ENCODE assay signal across 27 mouse cellular contexts in genomic region chrX:142729040-142729439, GRCm38 (mm10). TPM values are rescaled to one million over a fixed set of nuclear protein-coding genes. Genes with fewer than 3 reads are reported as not detected.
DNase-seq lines count a peak whose midpoint lies in the region; ATAC-seq and TF ChIP-seq lines count a peak whose summit lies in the region.
"Had no signal": no experiment of that assay in that cellular context is flagged by ENCODE, and none has a peak within 500 bp of the region (broad histone marks: within the 10 kb centered on the region; RNA-seq: fewer than 3 reads in every experiment).

No protein-coding gene starts in this region.

- H3K9ac ChIP-seq in stomach, embryonic 16.5 days (ENCODE audit: low read length) = no peak overlapping the region
- no peak overlapping the region for H3K9ac ChIP-seq in stomach, postnatal 0 days (ENCODE audit: low read length)
- no peak overlapping the region for H3K9ac ChIP-seq in forebrain, embryonic 12.5 days
- H3K9ac ChIP-seq: embryonic facial prominence, embryonic 12.5 days; embryonic facial prominence, embryonic 15.5 days; forebrain, embryonic 15.5 days; heart, embryonic 12.5 days; heart, embryonic 15.5 days; hindbrain, embryonic 14.5 days had no signal

- 78% methylated on average over 1 of the region's 1 CpGs for WGBS in stomach, embryonic 16.5 days
- 82% methylated on average over 1 of the region's 1 CpGs for WGBS in stomach, postnatal 0 days
- 69% methylated on average over 1 of the region's 1 CpGs for WGBS in forebrain, embryonic 12.5 days

- no peak overlapping the region for H3K4me2 ChIP-seq in stomach, embryonic 16.5 days (ENCODE audit: low read depth, low read length)
- no peak overlapping the region for H3K4me2 ChIP-seq in stomach, postnatal 0 days (replicated peaks; ENCODE audit: low read depth)
- no peak overlapping the region for H3K4me2 ChIP-seq in forebrain, embryonic 12.5 days
- H3K4me2 ChIP-seq: embryonic facial prominence, embryonic 12.5 days; embryonic facial prominence, embryonic 15.5 days; forebrain, embryonic 15.5 days; heart, embryonic 12.5 days; heart, embryonic 15.5 days; hindbrain, embryonic 14.5 days had no signal

- H3K4me1 ChIP-seq in stomach, embryonic 16.5 days (ENCODE audit: control insufficient read depth, insufficient read depth, low read length) = no peaks in the 10 kb centered on the region; the same call in 1 of the 2 replicates
- H3K4me1 ChIP-seq in stomach, postnatal 0 days (replicated peaks; ENCODE audit: control insufficient read depth, insufficient read depth) = no peaks in the 10 kb centered on the region
- peaks cover 20% of the 10 kb centered on the region for H3K4me1 ChIP-seq in forebrain, embryonic 12.5 days
- H3K4me1 ChIP-seq: embryonic facial prominence, embryonic 12.5 days; embryonic facial prominence, embryonic 15.5 days had no signal

- TF ChIP-seq CTCF in stomach, postnatal 0 days (IDR thresholded peaks at IDR 0.05; ENCODE audit: low read depth) = no peak

- no peaks in the 10 kb centered on the region for H3K9me3 ChIP-seq in stomach, embryonic 16.5 days (replicated peaks; ENCODE audit: control insufficient read depth, low read length)
- no peaks in the 10 kb centered on the region for H3K9me3 ChIP-seq in stomach, postnatal 0 days (ENCODE audit: control insufficient read depth, low read length)
- H3K9me3 ChIP-seq in forebrain, embryonic 12.5 days = no peaks in the 10 kb centered on the region
- H3K9me3 ChIP-seq: embryonic facial prominence, embryonic 12.5 days; embryonic facial prominence, embryonic 15.5 days; forebrain, embryonic 15.5 days; heart, embryonic 12.5 days; heart, embryonic 15.5 days had no signal

- H3K27ac ChIP-seq in stomach, embryonic 16.5 days (ENCODE audit: low read length) = peak overlapping the region; percentile 23; the same call in 1 of the 2 replicates
- no peak overlapping the region for H3K27ac ChIP-seq in stomach, postnatal 0 days (replicated peaks)
- H3K27ac ChIP-seq in forebrain, embryonic 12.5 days = no peak overlapping the region
- H3K27ac ChIP-seq: embryonic facial prominence, embryonic 12.5 days; embryonic facial prominence, embryonic 15.5 days; forebrain, embryonic 15.5 days; gastrocnemius, adult 2 months; heart, embryonic 15.5 days; hindbrain, embryonic 14.5 days; hindbrain, postnatal 0 days had no signal

- ATAC-seq in stomach, embryonic 16.5 days (ENCODE audit: insufficient read depth, low FRiP score) = no peak
- ATAC-seq in stomach, postnatal 0 days (ENCODE audit: low FRiP score, low TSS enrichment) = no peak
- ATAC-seq in common myeloid progenitor, adult 5-6 weeks (replicated peaks; ENCODE audit: low read depth, poor library complexity, severe bottlenecking) = 0 out of 2 replicates have a peak, but pooled peaks have one; percentile 54
- peak; percentile 42; the same call in 1 of the 2 replicates for ATAC-seq in megakaryocyte progenitor cell, adult 5-6 weeks (replicated peaks; ENCODE audit: poor library complexity)
- no peak for ATAC-seq in forebrain, embryonic 12.5 days (ENCODE audit: low FRiP score)
- ATAC-seq: forebrain, embryonic 15.5 days; hindbrain, postnatal 0 days; inflammation-experienced regulatory T-cells, adult 6 months; Patski had no signal

- no peak overlapping the region for H3K4me3 ChIP-seq in stomach, embryonic 16.5 days (replicated peaks; ENCODE audit: low read length)
- no peak overlapping the region for H3K4me3 ChIP-seq in stomach, postnatal 0 days (ENCODE audit: low read depth, low read length)
- H3K4me3 ChIP-seq in forebrain, embryonic 12.5 days (replicated peaks) = no peak overlapping the region
- H3K4me3 ChIP-seq: embryonic facial prominence, embryonic 12.5 days; embryonic facial prominence, embryonic 15.5 days; forebrain, embryonic 15.5 days; gastrocnemius, adult 2 months; heart, embryonic 12.5 days; heart, embryonic 15.5 days had no signal

- H3K27me3 ChIP-seq in stomach, embryonic 16.5 days (ENCODE audit: control insufficient read depth, insufficient read depth, low read length) = peaks cover 5% of the 10 kb centered on the region; the same call in 1 of the 2 replicates
- no peaks in the 10 kb centered on the region for H3K27me3 ChIP-seq in stomach, postnatal 0 days (ENCODE audit: control insufficient read depth, insufficient read depth, low read length)
- H3K27me3 ChIP-seq in forebrain, embryonic 12.5 days = peaks cover 18% of the 10 kb centered on the region; the same call in 1 of the 2 replicates
- H3K27me3 ChIP-seq: CH12.LX; embryonic facial prominence, embryonic 15.5 days; forebrain, embryonic 15.5 days; heart, embryonic 12.5 days; heart, embryonic 15.5 days had no signal

- DNase-seq in stomach, postnatal 0 days (ENCODE audit: low spot score) = no peak
- DNase-seq in urinary bladder, postnatal 14 days (ENCODE audit: low spot score) = no peak
- DNase-seq: adrenal gland, postnatal 10 days; adrenal gland, postnatal 36 days; B cell, adult 2 months; cerebellum, adult 18-20 months; cerebellum, adult 9-10 months; cerebellum, postnatal 14 days; gastrocnemius, adult 2 months; gastrocnemius, postnatal 14 days; heart, adult 18-20 months; heart, postnatal 10 days; heart, postnatal 36 days had no signal

- no peaks in the 10 kb centered on the region for H3K36me3 ChIP-seq in stomach, embryonic 16.5 days (ENCODE audit: control insufficient read depth, insufficient read depth, low read length)
- H3K36me3 ChIP-seq in stomach, postnatal 0 days (ENCODE audit: control insufficient read depth, insufficient read depth, low read length) = no peaks in the 10 kb centered on the region
- H3K36me3 ChIP-seq in forebrain, embryonic 12.5 days (replicated peaks) = no peaks in the 10 kb centered on the region
- H3K36me3 ChIP-seq: embryonic facial prominence, embryonic 12.5 days; embryonic facial prominence, embryonic 15.5 days; forebrain, embryonic 15.5 days; heart, embryonic 12.5 days; heart, embryonic 15.5 days had no signal

- TF ChIP-seq EP300 in stomach, postnatal 0 days (optimal IDR thresholded peaks at IDR 0.05) = no peak

RNA-seq across cellular contexts. Expression of gene Tmem164, which starts 47.8 kb away (rescaled TPM):
- 60.5 and 67.9 TPM in 2 replicates for polyA plus RNA-seq in stomach, embryonic 16.5 days (2015; fragmentation: Nextera tagmentation; extraction: Ambion mirVana)
- polyA plus RNA-seq in stomach, postnatal 0 days (2015; fragmentation: Nextera tagmentation; extraction: Ambion mirVana) = 29.9 and 32.4 TPM in 2 replicates
- 40.6 and 45.8 TPM in 2 replicates for total RNA-seq in common myeloid progenitor, adult 5-6 weeks (2017)
- 27.4 and 33.6 TPM in 2 replicates for total RNA-seq in megakaryocyte progenitor cell, adult 5-6 weeks (2015)
- 46.5 and 48.3 TPM in 2 replicates for total RNA-seq in megakaryocyte progenitor cell, adult 5-6 weeks (2017)
- polyA plus RNA-seq in forebrain, embryonic 12.5 days (2016; fragmentation: Nextera tagmentation; extraction: Ambion mirVana) = 48.3 and 51.0 TPM in 2 replicates

Comparison
In these comparisons a context has a peak if more than half of its experiments do, and no peak if none do; other contexts are left out.
1. ATAC-seq: peak in common myeloid progenitor, adult 5-6 weeks (single experiment) and megakaryocyte progenitor cell, adult 5-6 weeks (single experiment); none in stomach, embryonic 16.5 days (single experiment), stomach, postnatal 0 days (single experiment) and forebrain, embryonic 12.5 days (single experiment).